Mouse (Mus musculus) cerebellum, adult 18-20 months (tissue): ENCODE data around the gene Vmn2r34.
"Not testable (repeated sequence)": the region's sequence is repeated elsewhere in the genome, so short reads cannot be mapped to it uniquely, and the experiment has no call there.

Experiments
- DNase-seq, 2 experiments: peaks; one replicate each; pipeline ENCODE4 v3.0.0; 2021

Vmn2r34 gene

GRCm38 (mm10) chr7:7689413-7689812 is at the start of gene Vmn2r34:
Vmn2r34 (minus strand) TSS chr7:7689513.
- DNase-seq = not testable (repeated sequence)

- not testable (repeated sequence) for DNase-seq
These were observed 15.3 kb downstream of the Vmn2r34 start for GRCm38 (mm10) chr7:7674032-7674431.
